Mouse (Mus musculus) intestine, embryonic 16.5 days (tissue): ENCODE results near the gene Chd8. TPM values are rescaled to one million over a fixed set of nuclear protein-coding genes. Genes with fewer than 3 reads are reported as not detected.
A peak's percentile ranks its signal among the peaks of the same experiment; 100 is the strongest.

Experiments
- ATAC-seq: fragments of 200-750 bp; cut with Nextera tagmentation; 2 replicates; pipeline ENCODE4 v1.8.0; 2017; ENCODE audit warnings: moderate TSS enrichment, moderate library complexity
- H3K27ac ChIP-seq: fragments of 300-500 bp; sonication (generic); 2 replicates; pipeline ENCODE4 v1.5.1; 2014; ENCODE audit warnings: mild to moderate bottlenecking, low read length
- H3K27me3 ChIP-seq: fragments of 300-500 bp; sonication (generic); replicated peaks from 2 replicates; pipeline ENCODE4 v1.6.1; 2014; ENCODE audit warnings: low read length, control low read depth, mixed read lengths; ENCODE audit not compliant: control insufficient read depth, insufficient read depth
- H3K36me3 ChIP-seq: fragments of 300-500 bp; sonication (generic); 2 replicates; pipeline ENCODE4 v1.6.1; 2014; ENCODE audit warnings: low read length, control low read depth; ENCODE audit not compliant: control insufficient read depth, insufficient read depth
- H3K4me1 ChIP-seq: fragments of 300-500 bp; sonication (generic); 2 replicates; pipeline ENCODE4 v1.6.1; 2014; ENCODE audit warnings: low read length, control low read depth, mixed read lengths; ENCODE audit not compliant: control insufficient read depth, insufficient read depth
- H3K4me2 ChIP-seq: fragments of 300-500 bp; sonication (generic); 2 replicates; pipeline ENCODE4 v1.6.1; 2014; ENCODE audit warnings: low read depth, low read length, control low read depth
- H3K4me3 ChIP-seq: fragments of 300-500 bp; sonication (generic); 2 replicates; pipeline ENCODE4 v1.5.1; 2014; ENCODE audit warnings: mild to moderate bottlenecking, low read length
- H3K9ac ChIP-seq: fragments of 300-500 bp; sonication (generic); 2 replicates; pipeline ENCODE4 v1.6.1; 2014; ENCODE audit warnings: low read depth, low read length
- H3K9me3 ChIP-seq: fragments of 300-500 bp; sonication (generic); 2 replicates; pipeline ENCODE4 v1.6.1; 2016; ENCODE audit warnings: low read length, control low read depth; ENCODE audit not compliant: control insufficient read depth
- WGBS: fragments of 180-500 bp; shearing (Covaris S2); extraction: QIAGEN DNeasy Blood & Tissue Kit; methylation state at CpG from one replicate; pipeline ENCODE4 v1.1.7; 2014; 5-methylcytosine and 5-hydroxymethylcytosine counted together
- polyA plus RNA-seq: library from polyadenylated mRNA; unstranded; fragments of >200 nt; fragmentation: Nextera tagmentation; extraction: Ambion mirVana; gene quantifications from 2 replicates; pipeline ENCODE4 v1.2.1, GENCODE M21; 2015

The Chd8 gene
- polyA plus RNA-seq, 1 experiment from 2014 or later, result 22.7 TPM

GRCm38 (mm10) chr14:52189519-52189918 is 68.1 kb downstream of the Chd8 start:
- Histone ChIP-seq H3K27me3 (no peaks in the 10 kb centered on the region), H3K4me3 (no peak overlapping the region), H3K9me3 (no peaks in the 10 kb centered on the region), H3K27ac (no peak overlapping the region), H3K36me3 (no peaks in the 10 kb centered on the region), H3K4me1 (no peaks in the 10 kb centered on the region), H3K4me2 (no peak overlapping the region), H3K9ac (no peak overlapping the region)
- ATAC-seq, result no peak
- WGBS, result 82% methylated on average over 2 of the region's 2 CpGs

GRCm38 (mm10) chr14:52188788-52189187 is 68.8 kb downstream of the Chd8 start:
- H3K27me3 ChIP-seq, result no peaks in the 10 kb centered on the region
- H3K27ac ChIP-seq, result no peak overlapping the region
- ATAC-seq, result no peak
- H3K4me3 ChIP-seq, result no peak overlapping the region
- H3K9ac ChIP-seq, result no peak overlapping the region
- H3K9me3 ChIP-seq, result no peaks in the 10 kb centered on the region
- 84% methylated on average over 1 of the region's 1 CpGs for WGBS
- no peaks in the 10 kb centered on the region for H3K4me1 ChIP-seq
- no peak overlapping the region for H3K4me2 ChIP-seq
- no peaks in the 10 kb centered on the region for H3K36me3 ChIP-seq

GRCm38 (mm10) chr14:52166571-52166970 is 91.0 kb downstream of the Chd8 start:
- peaks cover 34% of the 10 kb centered on the region for H3K36me3 ChIP-seq

GRCm38 (mm10) chr14:52160911-52161310 is 96.7 kb downstream of the Chd8 start:
- no peak for ATAC-seq
- H3K36me3 ChIP-seq, result peaks cover 30% of the 10 kb centered on the region
- WGBS, result 82% methylated on average over 6 of the region's 6 CpGs

More at GRCm38 (mm10) chr14:52166571-52166970, 91.0 kb downstream of the Chd8 start:
- Histone ChIP-seq H3K4me3 (no peak overlapping the region), H3K4me1 (no peaks in the 10 kb centered on the region), H3K27me3 (no peaks in the 10 kb centered on the region), H3K9me3 (no peaks in the 10 kb centered on the region), H3K4me2 (no peak overlapping the region), H3K27ac (no peak overlapping the region), H3K9ac (no peak overlapping the region)
- ATAC-seq, result no peak
- WGBS, result 85% methylated on average over 2 of the region's 2 CpGs

GRCm38 (mm10) chr14:52155008-52155407 is 102.6 kb downstream of the Chd8 start:
- Histone ChIP-seq H3K4me1 (no peaks in the 10 kb centered on the region), H3K36me3 (peaks cover 5% of the 10 kb centered on the region), H3K9ac (no peak overlapping the region), H3K27ac (no peak overlapping the region), H3K9me3 (no peaks in the 10 kb centered on the region), H3K4me3 (no peak overlapping the region), H3K27me3 (no peaks in the 10 kb centered on the region), H3K4me2 (no peak overlapping the region)
- ATAC-seq, result peak; percentile 81
- 69% methylated on average over 2 of the region's 2 CpGs for WGBS

More at GRCm38 (mm10) chr14:52160911-52161310, 96.7 kb downstream of the Chd8 start:
- no peaks in the 10 kb centered on the region for H3K9me3 ChIP-seq
- H3K4me2 ChIP-seq, result no peak overlapping the region
- no peak overlapping the region for H3K9ac ChIP-seq
- H3K27ac ChIP-seq, result no peak overlapping the region
- no peaks in the 10 kb centered on the region for H3K4me1 ChIP-seq
- H3K4me3 ChIP-seq, result no peak overlapping the region
- H3K27me3 ChIP-seq, result no peaks in the 10 kb centered on the region

GRCm38 (mm10) chr14:52152613-52153012 is 105.0 kb downstream of the Chd8 start:
- Histone ChIP-seq H3K4me3 (no peak overlapping the region), H3K27me3 (no peaks in the 10 kb centered on the region), H3K9me3 (no peaks in the 10 kb centered on the region), H3K9ac (no peak overlapping the region), H3K27ac (no peak overlapping the region), H3K4me2 (no peak overlapping the region), H3K4me1 (no peaks in the 10 kb centered on the region), H3K36me3 (no peaks in the 10 kb centered on the region)
- WGBS, result 57% methylated on average over 3 of the region's 3 CpGs
- ATAC-seq, result no peak

- H3K4me1 ChIP-seq, result no peaks in the 10 kb centered on the region
- no peak overlapping the region for H3K27ac ChIP-seq
- no peak overlapping the region for H3K4me2 ChIP-seq
- no peaks in the 10 kb centered on the region for H3K36me3 ChIP-seq
- H3K27me3 ChIP-seq, result no peaks in the 10 kb centered on the region
- no peak for ATAC-seq
- no peak overlapping the region for H3K9ac ChIP-seq
- H3K4me3 ChIP-seq, result no peak overlapping the region
- WGBS, result 39% methylated on average over 7 of the region's 7 CpGs
- no peaks in the 10 kb centered on the region for H3K9me3 ChIP-seq
These were observed 105.4 kb downstream of the Chd8 start for GRCm38 (mm10) chr14:52152179-52152578.

- H3K4me2 ChIP-seq, result no peak overlapping the region
- no peak for ATAC-seq
- no peaks in the 10 kb centered on the region for H3K36me3 ChIP-seq
- H3K27me3 ChIP-seq, result no peaks in the 10 kb centered on the region
- H3K4me3 ChIP-seq, result no peak overlapping the region
- WGBS, result 70% methylated on average over 4 of the region's 4 CpGs
- no peak overlapping the region for H3K27ac ChIP-seq
- H3K4me1 ChIP-seq, result no peaks in the 10 kb centered on the region
- no peaks in the 10 kb centered on the region for H3K9me3 ChIP-seq
- no peak overlapping the region for H3K9ac ChIP-seq
These were observed 107.7 kb downstream of the Chd8 start for GRCm38 (mm10) chr14:52149888-52150287.
